In genomic region chr11:102244926-102245449, GRCm38 (mm10) we compare ENCODE assay signal across 8 mouse cellular contexts. TPM values are rescaled to one million over a fixed set of nuclear protein-coding genes. Genes with fewer than 3 reads are reported as not detected.
DNase-seq lines count a peak whose midpoint lies in the region; ATAC-seq and TF ChIP-seq lines count a peak whose summit lies in the region.

No protein-coding gene starts in this region.

- H3K9ac ChIP-seq in intestine, postnatal 0 days (ENCODE audit: low read depth, low read length) = no peak overlapping the region
- peak overlapping the region; percentile 48 for H3K9ac ChIP-seq in liver, embryonic 11.5 days (ENCODE audit: low read depth, low read length)

- no peaks in the 10 kb centered on the region for H3K27me3 ChIP-seq in C2C12 (ENCODE audit: control insufficient read depth, insufficient read depth, insufficient read length)
- no peaks in the 10 kb centered on the region for H3K27me3 ChIP-seq in intestine, postnatal 0 days (replicated peaks; ENCODE audit: control insufficient read depth, insufficient read depth, low read length)
- 0 out of 2 replicates have a peak, but pooled peaks cover 2% of the 10 kb centered on the region for H3K27me3 ChIP-seq in liver, embryonic 11.5 days (replicated peaks; ENCODE audit: control insufficient read depth, insufficient read depth, low read length)

- peak overlapping the region; percentile 16 for H3K4me3 ChIP-seq in C2C12 (ENCODE audit: insufficient read depth, poor library complexity, severe bottlenecking)
- peak overlapping the region; percentile 18; the same call in 1 of the 2 replicates for H3K4me3 ChIP-seq in cortical plate, adult 2 months (ENCODE audit: insufficient read depth, low read length)
- H3K4me3 ChIP-seq in intestine, postnatal 0 days (ENCODE audit: low read depth, low read length) = peak overlapping the region; percentile 32
- H3K4me3 ChIP-seq in liver, embryonic 11.5 days (ENCODE audit: low read depth, low read length) = peak overlapping the region; percentile 39

- 2% methylated on average over 31 of the region's 32 CpGs for WGBS in intestine, postnatal 0 days
- 3% methylated on average over 32 of the region's 32 CpGs for WGBS in liver, embryonic 11.5 days

- TF ChIP-seq CTCF in C2C12 (IDR thresholded peaks at IDR 0.05; ENCODE audit: control insufficient read depth, insufficient read depth, insufficient read length) = no peak
- no peak for TF ChIP-seq CTCF in cortical plate, adult 2 months (IDR thresholded peaks at IDR 0.05; ENCODE audit: extremely low read depth, insufficient read depth, low read length)
- peak; percentile 36; the same call in 1 of the 2 replicates for TF ChIP-seq CTCF in intestine, postnatal 0 days (IDR thresholded peaks at IDR 0.05; ENCODE audit: low read depth)

- no peaks in the 10 kb centered on the region; the same call in none of the 2 replicates for H3K4me1 ChIP-seq in cortical plate, adult 2 months (ENCODE audit: control insufficient read depth, insufficient read depth, low read length)
- H3K4me1 ChIP-seq in intestine, postnatal 0 days (replicated peaks; ENCODE audit: control insufficient read depth, insufficient read depth, low read length) = 0 out of 2 replicates have a peak, but pooled peaks cover 3% of the 10 kb centered on the region
- H3K4me1 ChIP-seq in liver, embryonic 11.5 days (replicated peaks; ENCODE audit: control insufficient read depth, insufficient read depth, low read length) = peaks cover 17% of the 10 kb centered on the region

- ATAC-seq in intestine, postnatal 0 days = peak; percentile 32
- no peak for ATAC-seq in liver, embryonic 11.5 days (replicated peaks; ENCODE audit: low FRiP score)
- peak; percentile 85 for ATAC-seq in monocyte, adult 5-6 weeks (replicated peaks; ENCODE audit: insufficient number of reproducible peaks, low FRiP score, low TSS enrichment, poor library complexity, severe bottlenecking)

- H3K79me3 ChIP-seq in C2C12 (ENCODE audit: low read depth) = peaks cover 5% of the 10 kb centered on the region

- peaks cover 13% of the 10 kb centered on the region for H3K79me2 ChIP-seq in C2C12 (ENCODE audit: control insufficient read depth, insufficient read depth)

- no peaks in the 10 kb centered on the region for H3K9me3 ChIP-seq in intestine, postnatal 0 days (ENCODE audit: control insufficient read depth)
- no peaks in the 10 kb centered on the region for H3K9me3 ChIP-seq in liver, embryonic 11.5 days (ENCODE audit: control insufficient read depth, low read length)

- H3ac ChIP-seq in C2C12 (ENCODE audit: control insufficient read depth, insufficient read length, low read depth) = no peak overlapping the region

- H3K36me3 ChIP-seq in C2C12 (ENCODE audit: control insufficient read depth, insufficient read depth) = no peaks in the 10 kb centered on the region
- H3K36me3 ChIP-seq in intestine, postnatal 0 days (ENCODE audit: control insufficient read depth, insufficient read depth) = no peaks in the 10 kb centered on the region
- no peaks in the 10 kb centered on the region for H3K36me3 ChIP-seq in liver, embryonic 11.5 days (ENCODE audit: control insufficient read depth, insufficient read depth, low read length)

- no peak for TF ChIP-seq POLR2A in cortical plate, adult 2 months (IDR thresholded peaks at IDR 0.05; ENCODE audit: extremely low read depth, insufficient read depth, low read length)

- no peak overlapping the region for H3K27ac ChIP-seq in cortical plate, adult 2 months (ENCODE audit: insufficient read depth, low read length)
- no peak overlapping the region for H3K27ac ChIP-seq in intestine, postnatal 0 days (ENCODE audit: low read depth, low read length)
- no peak overlapping the region for H3K27ac ChIP-seq in liver, embryonic 11.5 days (ENCODE audit: low read depth, low read length)

- peak; percentile 70 for DNase-seq in R1 (ENCODE audit: low read depth, low spot score)
- peak; percentile 98 for DNase-seq in heart, adult 11 months
- DNase-seq in liver, embryonic 11.5 days (ENCODE audit: low spot score) = peak; percentile 64
- peak; percentile 63 for DNase-seq in urinary bladder, postnatal 25 days (ENCODE audit: low spot score)

- H3K4me2 ChIP-seq in intestine, postnatal 0 days (replicated peaks; ENCODE audit: low read depth) = peak overlapping the region; percentile 73
- H3K4me2 ChIP-seq in liver, embryonic 11.5 days = peak overlapping the region; percentile 80

TF ChIP-seq in C2C12, 6 proteins besides CTCF, POLR2A, EP300 and RAD21:
- TF ChIP-seq MAX (IDR thresholded peaks at IDR 0.05) = peak; percentile 90
- no peak for TF ChIP-seq CEBPB (IDR thresholded peaks at IDR 0.05; ENCODE audit: low read depth)
- TF ChIP-seq MYOD1 (IDR thresholded peaks at IDR 0.05; ENCODE audit: control insufficient read depth, insufficient read length, low read depth) = peak; percentile 66
- no peak for TF ChIP-seq MYOG (IDR thresholded peaks at IDR 0.05; ENCODE audit: control insufficient read depth, extremely low read depth, insufficient read length)
- TF ChIP-seq USF1 (IDR thresholded peaks at IDR 0.05; ENCODE audit: low read depth) = no peak
- peak; percentile 95 for TF ChIP-seq FOSL1 (IDR thresholded peaks at IDR 0.05; ENCODE audit: insufficient read depth, low read length, poor library complexity, severe bottlenecking)

RNA-seq across cellular contexts. Expression of gene BC030867, which starts 3.7 kb away (rescaled TPM):
- polyA plus RNA-seq in C2C12 (2012; fragmentation: generic; extraction: Trizol) = 12.0 TPM
- 1.3 and 1.4 TPM in 2 replicates for polyA plus RNA-seq in cortical plate, adult 2 months (2012; rRNA removed)
- 2.7 and 3.4 TPM in 2 replicates for polyA plus RNA-seq in intestine, postnatal 0 days (2015; fragmentation: Nextera tagmentation; extraction: Ambion mirVana)
- polyA plus RNA-seq in liver, embryonic 11.5 days (2014; fragmentation: Nextera tagmentation; extraction: Ambion mirVana) = 28.2 and 29.4 TPM in 2 replicates
- total RNA-seq in monocyte, adult 5-6 weeks (2017) = not detected in 3 replicates

RNA-seq across cellular contexts. Expression of gene Hdac5, which starts 15.0 kb away (rescaled TPM):
- polyA plus RNA-seq in C2C12 (2012; fragmentation: generic; extraction: Trizol) = 74.9 TPM
- polyA plus RNA-seq in cortical plate, adult 2 months (2012; rRNA removed) = 191 and 237 TPM in 2 replicates
- 30.1 and 30.4 TPM in 2 replicates for polyA plus RNA-seq in intestine, postnatal 0 days (2015; fragmentation: Nextera tagmentation; extraction: Ambion mirVana)
- 23.8 and 26.0 TPM in 2 replicates for polyA plus RNA-seq in liver, embryonic 11.5 days (2014; fragmentation: Nextera tagmentation; extraction: Ambion mirVana)
- total RNA-seq in monocyte, adult 5-6 weeks (2017) = 46.5 to 54.0 TPM (median 51.7 TPM) in 3 replicates

RNA-seq across cellular contexts. Expression of gene Asb16, which starts 23.6 kb away (rescaled TPM):
- not detected for polyA plus RNA-seq in C2C12 (2012; fragmentation: generic; extraction: Trizol)
- 1.9 and 2.2 TPM in 2 replicates for polyA plus RNA-seq in cortical plate, adult 2 months (2012; rRNA removed)
- polyA plus RNA-seq in intestine, postnatal 0 days (2015; fragmentation: Nextera tagmentation; extraction: Ambion mirVana) = 0.05 and 0.09 TPM in 2 replicates
- 0.05 and 0.12 TPM in 2 replicates for polyA plus RNA-seq in liver, embryonic 11.5 days (2014; fragmentation: Nextera tagmentation; extraction: Ambion mirVana)
- total RNA-seq in monocyte, adult 5-6 weeks (2017) = not detected in 3 replicates

RNA-seq across cellular contexts. Expression of gene Tmub2, which starts 39.7 kb away (rescaled TPM):
- polyA plus RNA-seq in C2C12 (2012; fragmentation: generic; extraction: Trizol) = 25.2 TPM
- polyA plus RNA-seq in cortical plate, adult 2 months (2012; rRNA removed) = 95.3 and 97.0 TPM in 2 replicates
- 43.3 and 44.2 TPM in 2 replicates for polyA plus RNA-seq in intestine, postnatal 0 days (2015; fragmentation: Nextera tagmentation; extraction: Ambion mirVana)
- 41.6 and 44.8 TPM in 2 replicates for polyA plus RNA-seq in liver, embryonic 11.5 days (2014; fragmentation: Nextera tagmentation; extraction: Ambion mirVana)
- 25.7 to 34.3 TPM (median 26.5 TPM) in 3 replicates for total RNA-seq in monocyte, adult 5-6 weeks (2017)

RNA-seq across cellular contexts. Expression of gene Atxn7l3, which starts 51.4 kb away (rescaled TPM):
- polyA plus RNA-seq in C2C12 (2012; fragmentation: generic; extraction: Trizol) = 33.9 TPM
- 171 and 180 TPM in 2 replicates for polyA plus RNA-seq in cortical plate, adult 2 months (2012; rRNA removed)
- 8.6 and 10.5 TPM in 2 replicates for polyA plus RNA-seq in intestine, postnatal 0 days (2015; fragmentation: Nextera tagmentation; extraction: Ambion mirVana)
- 11.4 and 14.7 TPM in 2 replicates for polyA plus RNA-seq in liver, embryonic 11.5 days (2014; fragmentation: Nextera tagmentation; extraction: Ambion mirVana)
- total RNA-seq in monocyte, adult 5-6 weeks (2017) = 29.9 to 43.6 TPM (median 29.9 TPM) in 3 replicates
